Mouse (Mus musculus) limb, embryonic 13.5 days (tissue): ENCODE measurements at regions not wholly inside any gene's neighbourhood (a gene's known extent, or its start where the extent isn't known, plus 50 kb on each side); places are given as distances from the start of the nearest gene placed in this dataset.
"Not testable (repeated sequence)": the region's sequence is repeated elsewhere in the genome, so short reads cannot be mapped to it uniquely, and the experiment has no call there.

ENCODE experiments used
- ATAC-seq: fragments of 200-750 bp; cut with Nextera tagmentation; 2 replicates; pipeline ENCODE4 v1.8.0; 2017; ENCODE audit warnings: low read depth, moderate number of reproducible peaks, moderate TSS enrichment; ENCODE audit not compliant: low FRiP score
- H3K27ac ChIP-seq: fragments of 300-500 bp; sonication (generic); 2 replicates; pipeline ENCODE4 v1.5.1; 2015; ENCODE audit warnings: inconsistent platforms, mild to moderate bottlenecking, moderate library complexity
- H3K27me3 ChIP-seq: fragments of 300-500 bp; sonication (generic); 2 replicates; pipeline ENCODE4 v1.6.1; 2015; ENCODE audit warnings: mild to moderate bottlenecking, inconsistent platforms
- H3K36me3 ChIP-seq: fragments of 300-500 bp; sonication (generic); 2 replicates; pipeline ENCODE4 v1.6.1; 2015; ENCODE audit warnings: inconsistent platforms, mild to moderate bottlenecking, moderate library complexity
- H3K4me1 ChIP-seq: fragments of 300-500 bp; sonication (generic); 2 replicates; pipeline ENCODE4 v1.6.1; 2015; ENCODE audit warnings: inconsistent platforms
- H3K4me2 ChIP-seq: fragments of 300-500 bp; sonication (generic); replicated peaks from 2 replicates; pipeline ENCODE4 v1.6.1; 2015; ENCODE audit warnings: inconsistent platforms, mild to moderate bottlenecking, moderate library complexity
- H3K4me3 ChIP-seq: fragments of 300-500 bp; sonication (generic); 2 replicates; pipeline ENCODE4 v1.5.1; 2015; ENCODE audit warnings: moderate library complexity, mild to moderate bottlenecking, inconsistent platforms
- H3K9ac ChIP-seq: fragments of 300-500 bp; sonication (generic); 2 replicates; pipeline ENCODE4 v1.6.1; 2015; ENCODE audit warnings: mild to moderate bottlenecking, inconsistent platforms
- H3K9me3 ChIP-seq: fragments of 300-500 bp; sonication (generic); 2 replicates; pipeline ENCODE4 v1.6.1; 2016; ENCODE audit warnings: inconsistent platforms
- WGBS: fragments of 180-500 bp; shearing (Covaris S2); methylation state at CpG from one replicate; pipeline ENCODE4 v1.1.7; 2015; 5-methylcytosine and 5-hydroxymethylcytosine counted together

DNA sequence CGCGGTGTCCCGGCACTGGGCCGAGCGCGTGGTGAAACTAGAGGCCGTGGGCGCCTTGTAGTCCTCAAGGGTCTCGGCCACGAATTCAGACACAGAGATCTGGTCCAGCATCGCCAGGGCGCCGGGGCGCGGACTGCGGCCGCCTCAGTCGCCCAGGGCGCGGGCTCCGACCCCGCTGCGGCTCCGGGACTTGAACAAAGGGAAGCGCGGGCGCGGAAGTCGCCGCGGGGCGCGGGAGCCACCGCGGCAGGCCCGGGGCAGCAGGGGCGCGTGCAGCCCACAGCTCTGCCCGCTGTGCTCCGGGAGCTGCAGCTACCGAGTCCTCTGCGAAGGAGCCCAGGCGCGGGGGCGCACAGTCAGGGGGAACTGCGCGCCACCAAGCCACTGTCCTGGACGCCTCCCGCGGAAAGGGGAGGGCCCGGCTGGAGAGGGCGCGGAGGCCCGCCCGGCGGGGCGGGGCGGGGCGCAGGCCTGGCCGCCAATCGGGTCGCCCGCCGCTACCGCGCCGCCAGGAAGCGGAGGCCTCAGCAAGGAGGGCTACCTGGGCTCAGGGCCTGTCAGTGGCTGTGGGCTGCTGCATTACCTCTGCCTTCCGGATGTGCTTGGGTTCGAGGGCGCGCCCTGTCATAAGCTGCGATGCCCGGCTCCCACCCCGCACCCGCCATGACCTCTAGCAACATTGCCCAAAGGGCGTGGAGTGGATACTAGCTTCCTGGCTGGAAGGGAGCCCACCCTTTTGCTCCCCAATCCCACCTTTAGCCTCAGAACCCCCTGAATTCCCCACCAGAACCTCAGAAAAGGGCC is 155.2 kb upstream of the 9030624G23Rik start:
- Histone ChIP-seq H3K4me2 (peak overlapping the region; percentile 57), H3K9ac (peak overlapping the region; percentile 80), H3K4me3 (peak overlapping the region; percentile 62)
- H3K36me3 ChIP-seq, H3K4me1 ChIP-seq, ATAC-seq, H3K9me3 ChIP-seq, H3K27me3 ChIP-seq, H3K27ac ChIP-seq: not testable (repeated sequence)
- under 1% methylated on average over 73 of the region's 77 CpGs for WGBS
